Mouse (Mus musculus) testis, adult 2 months (tissue): ENCODE data around the gene Ank.

Experiments used
- CTCF ChIP-seq: fragments of 200-500 bp; IDR thresholded peaks from 2 replicates; pipeline ENCODE4 v1.5.1; 2012; ENCODE audit warnings: low read depth, mild to moderate bottlenecking, inconsistent platforms, low read length, moderate library complexity; ENCODE audit not compliant: control insufficient read depth, insufficient read depth, insufficient replicate concordance
- POLR2A ChIP-seq: fragments of 200-500 bp; IDR thresholded peaks from 2 replicates; pipeline ENCODE4 v1.6.1; 2012; ENCODE audit warnings: low read depth, mild to moderate bottlenecking, inconsistent platforms, low read length, moderate library complexity; ENCODE audit not compliant: control insufficient read depth

DNA sequence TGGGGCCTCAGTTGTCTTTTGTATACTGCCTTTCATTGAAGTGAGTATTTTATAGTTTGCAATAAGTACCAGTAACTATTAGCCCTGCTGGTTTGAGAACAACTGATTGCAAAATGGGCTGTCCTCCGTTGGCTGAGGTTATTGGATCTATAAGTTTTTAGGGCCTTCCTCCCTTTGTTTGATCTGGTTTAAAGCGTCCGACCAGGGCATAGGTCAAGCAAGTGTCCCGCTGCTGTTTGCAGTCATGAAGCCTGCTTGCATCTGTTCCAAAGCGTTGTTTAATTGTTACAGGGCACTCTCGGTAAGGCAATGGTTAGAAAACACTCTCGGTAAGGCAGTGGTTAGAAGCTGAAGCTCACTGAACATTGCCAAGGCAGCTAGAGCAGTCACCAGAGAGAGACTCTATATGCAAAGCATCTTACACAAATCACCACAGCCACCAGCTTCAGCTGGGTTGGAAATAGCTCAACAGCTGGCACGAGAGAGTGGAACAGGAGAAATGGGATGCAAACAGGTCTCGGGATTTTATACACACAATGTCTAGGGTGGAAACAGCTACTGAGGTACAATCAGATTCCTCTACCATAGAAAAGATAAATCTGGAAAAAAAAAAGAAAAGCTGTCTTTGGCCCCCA is 84.0 kb downstream of the Ank start:
- TF ChIP-seq POLR2A (no peak), CTCF (no peak)
